Mouse (Mus musculus): Measurements from ENCODE around the gene Thsd4. TPM values are rescaled to one million over a fixed set of nuclear protein-coding genes. Genes with fewer than 3 reads are reported as not detected.
A peak's percentile ranks its signal among the peaks of the same experiment; 100 is the strongest.

Gene Thsd4
- total RNA-seq, 2 experiments from 2014 or later, result 4.3 to 5.6 TPM

DNA sequence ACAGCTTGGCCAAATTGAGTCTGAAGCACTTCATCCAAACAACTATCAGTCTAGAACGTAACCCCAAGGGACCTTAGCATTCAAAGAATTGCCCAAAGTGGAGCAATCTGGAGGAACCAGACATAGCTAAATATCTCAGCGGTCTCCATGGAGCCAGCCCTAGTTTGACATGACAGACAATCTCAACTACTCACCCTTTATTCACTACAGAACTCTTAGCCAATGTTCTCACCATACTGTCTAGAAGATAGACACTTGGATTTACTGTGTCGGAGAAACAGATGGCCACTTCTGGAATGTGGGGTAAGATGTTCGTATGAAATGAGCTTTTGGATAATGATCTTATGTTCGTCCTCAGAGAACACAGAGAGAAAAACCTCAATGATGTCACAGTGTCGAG lies 415.2 kb downstream of the Thsd4 start:
- no peak for DNase-seq (ENCODE audit: low spot score in 2 of 2)

GRCm38 (mm10) chr9:60106106-60106505 lies 415.7 kb downstream of the Thsd4 start:
- no peak for DNase-seq (ENCODE audit: low spot score in 2 of 2)

- no peak for DNase-seq (ENCODE audit: low spot score in 2 of 2)
Measured at GRCm38 (mm10) chr9:60094211-60094610, 427.6 kb downstream of the Thsd4 start.

DNA sequence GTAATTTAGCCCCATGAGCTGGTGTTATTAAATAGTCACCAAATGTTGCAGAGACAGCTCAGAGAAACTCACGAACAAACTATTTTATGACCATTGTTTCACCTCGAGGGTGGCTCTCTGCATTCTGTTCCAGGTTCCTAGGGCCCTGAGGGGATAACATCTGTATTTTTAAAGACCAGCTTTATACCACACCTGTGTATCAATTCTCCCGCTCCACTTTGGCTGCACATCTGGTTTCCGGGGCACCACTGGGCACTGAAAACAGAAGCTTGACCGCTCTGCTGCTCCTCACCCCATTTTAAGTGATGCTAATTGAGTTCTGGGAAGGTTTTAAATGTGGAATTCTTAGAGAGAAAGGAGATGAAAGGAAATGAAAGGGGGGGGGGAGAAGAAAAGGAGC lies 429.4 kb downstream of the Thsd4 start:
- no peak for DNase-seq (ENCODE audit: low spot score in 2 of 2)

GRCm38 (mm10) chr9:60089441-60089840 lies 432.4 kb downstream of the Thsd4 start:
- DNase-seq (ENCODE audit: low spot score in 2 of 2), result no peak

DNA sequence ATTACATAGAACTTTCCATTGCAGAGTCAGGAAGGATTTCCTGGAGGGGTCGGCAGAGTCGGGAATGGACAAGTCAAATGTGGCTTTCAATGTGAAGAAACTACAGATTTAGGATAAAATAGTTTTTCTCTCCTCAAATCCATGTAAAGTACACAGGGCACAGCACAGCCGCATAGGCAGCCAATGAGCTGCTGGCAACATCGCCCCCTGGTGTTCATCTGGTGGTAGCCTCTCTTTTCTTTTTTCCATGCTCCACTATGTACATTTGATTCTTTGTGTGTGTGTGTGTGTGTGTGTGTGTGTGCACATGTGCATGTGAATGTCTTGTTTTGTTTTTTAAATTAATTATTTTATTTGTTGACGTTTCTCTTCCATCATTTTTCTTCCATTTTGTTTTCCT lies 433.7 kb downstream of the Thsd4 start:
- DNase-seq (ENCODE audit: low spot score in 2 of 2), result peak; percentile 22 to 45

- DNase-seq (ENCODE audit: low spot score in 2 of 2), result no peak
Measured at GRCm38 (mm10) chr9:60082107-60082581, 439.7 kb downstream of the Thsd4 start.

DNA sequence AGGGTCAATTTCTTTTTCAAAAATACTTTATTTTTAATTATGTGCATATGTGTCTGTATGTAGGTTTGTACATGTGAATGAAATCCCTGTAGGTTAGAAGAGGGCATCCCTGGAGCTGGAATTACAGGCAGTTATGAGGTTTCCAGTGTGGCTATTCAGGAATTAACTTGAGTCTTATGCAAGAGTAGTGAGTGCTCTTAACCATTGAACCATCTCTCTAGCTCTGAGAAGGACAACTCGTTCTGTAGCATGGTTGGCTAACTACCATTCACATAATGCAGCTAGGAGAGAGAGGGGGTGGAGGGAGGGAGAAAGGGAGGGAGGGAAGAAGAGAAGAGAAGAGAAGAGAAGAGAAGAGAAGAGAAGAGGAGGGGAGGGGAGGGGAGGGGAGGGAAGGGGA lies 444.1 kb downstream of the Thsd4 start:
- no peak for DNase-seq (ENCODE audit: low spot score in 2 of 2)

DNA sequence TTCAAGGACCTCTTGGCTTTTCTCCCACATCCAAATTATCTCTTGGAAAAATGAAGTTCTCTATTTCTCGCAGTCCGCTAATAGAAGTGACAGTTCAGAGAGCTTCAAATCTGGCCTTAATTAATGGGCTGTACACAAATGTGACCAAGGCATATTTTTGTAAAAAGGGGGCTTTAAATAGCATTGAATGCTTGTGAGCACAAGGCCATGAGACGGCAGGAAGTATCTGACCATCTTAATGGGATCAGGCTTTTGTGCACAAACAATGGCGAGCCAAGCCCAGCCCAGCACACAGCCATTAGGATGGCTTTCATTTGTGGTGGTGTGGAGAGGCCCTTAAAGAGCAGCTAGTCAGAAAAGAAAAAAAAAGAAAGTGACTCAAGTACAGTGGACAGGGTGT lies 445.4 kb downstream of the Thsd4 start:
- DNase-seq (ENCODE audit: low spot score in 2 of 2), result no peak

GRCm38 (mm10) chr9:60071620-60072263 lies 450.1 kb downstream of the Thsd4 start:
- no peak for DNase-seq (ENCODE audit: low spot score in 2 of 2)

- no peak for DNase-seq (ENCODE audit: low spot score in 2 of 2)
Measured at GRCm38 (mm10) chr9:60067241-60067640, 454.6 kb downstream of the Thsd4 start.

- no peak for DNase-seq (ENCODE audit: low spot score in 2 of 2)
Measured at GRCm38 (mm10) chr9:60065184-60065583, 456.7 kb downstream of the Thsd4 start.

GRCm38 (mm10) chr9:60063191-60063720 lies 458.6 kb downstream of the Thsd4 start:
- no peak for DNase-seq (ENCODE audit: low spot score in 2 of 2)

DNA sequence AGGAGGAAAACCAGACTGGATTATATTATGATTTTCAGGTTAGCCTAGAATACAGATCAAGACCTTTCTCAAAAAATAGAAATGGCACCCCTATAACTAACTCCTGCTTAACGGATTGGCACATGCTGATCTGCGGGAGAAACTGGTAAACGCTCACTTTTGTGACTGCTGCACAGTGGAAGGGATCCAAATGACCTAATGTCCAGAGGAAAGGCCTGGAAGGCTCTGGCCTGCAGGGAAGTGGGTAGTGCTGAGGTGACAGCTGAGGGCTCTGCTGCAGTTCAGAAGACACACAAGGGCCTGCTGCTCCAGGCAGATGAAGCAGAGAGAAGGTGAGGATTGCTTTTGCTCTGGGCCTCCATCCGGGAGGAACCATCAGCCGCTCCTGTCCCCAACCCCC lies 465.7 kb downstream of the Thsd4 start:
- DNase-seq (ENCODE audit: low spot score in 2 of 2), result no peak

DNA sequence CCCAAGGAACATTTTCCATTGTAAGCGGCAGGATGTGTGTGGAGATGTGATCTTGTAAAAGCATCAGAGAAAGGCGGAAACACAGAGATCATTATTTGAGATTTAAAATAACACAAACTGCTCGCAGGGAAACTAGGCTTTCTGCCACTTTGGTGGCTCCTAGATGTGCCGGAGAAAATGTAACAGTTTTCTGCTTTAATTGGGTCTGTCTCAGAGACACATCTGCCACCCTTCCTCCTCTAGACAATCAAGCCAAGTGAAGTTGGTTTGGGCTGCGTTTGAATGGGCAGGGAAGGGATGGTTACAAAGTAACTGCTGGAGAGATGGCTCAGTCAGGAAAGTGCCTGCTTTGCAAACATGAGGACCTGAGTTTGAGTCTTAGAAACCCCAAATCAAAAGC lies 466.9 kb downstream of the Thsd4 start:
- peak; percentile 11 to 44 for DNase-seq (ENCODE audit: low spot score in 2 of 2)

- no peak for DNase-seq (ENCODE audit: low spot score in 2 of 2)
Measured at GRCm38 (mm10) chr9:60053117-60053516, 468.7 kb downstream of the Thsd4 start.

DNA sequence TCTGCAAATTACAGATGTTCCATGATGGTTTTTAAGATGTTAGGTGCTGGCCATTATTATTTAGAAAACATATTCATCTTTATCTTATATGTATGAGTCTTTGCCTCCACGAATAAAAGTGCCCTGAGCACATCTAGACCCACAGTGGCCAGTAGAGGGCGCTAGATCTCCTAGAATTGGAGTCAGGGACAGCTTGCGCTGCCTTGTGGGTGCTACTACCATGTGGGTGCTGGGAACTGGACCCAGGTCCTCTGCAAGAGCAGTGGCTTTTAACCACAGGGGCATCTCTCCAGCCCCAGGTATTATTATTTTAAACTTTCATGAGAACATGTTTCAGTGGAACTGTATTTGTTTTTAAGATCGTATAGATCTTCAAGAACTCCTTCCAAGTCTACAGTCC lies 469.4 kb downstream of the Thsd4 start:
- DNase-seq (ENCODE audit: low spot score in 2 of 2), result no peak

- DNase-seq (ENCODE audit: low spot score in 2 of 2), result no peak
Measured at GRCm38 (mm10) chr9:60043175-60043574, 478.7 kb downstream of the Thsd4 start.

DNA sequence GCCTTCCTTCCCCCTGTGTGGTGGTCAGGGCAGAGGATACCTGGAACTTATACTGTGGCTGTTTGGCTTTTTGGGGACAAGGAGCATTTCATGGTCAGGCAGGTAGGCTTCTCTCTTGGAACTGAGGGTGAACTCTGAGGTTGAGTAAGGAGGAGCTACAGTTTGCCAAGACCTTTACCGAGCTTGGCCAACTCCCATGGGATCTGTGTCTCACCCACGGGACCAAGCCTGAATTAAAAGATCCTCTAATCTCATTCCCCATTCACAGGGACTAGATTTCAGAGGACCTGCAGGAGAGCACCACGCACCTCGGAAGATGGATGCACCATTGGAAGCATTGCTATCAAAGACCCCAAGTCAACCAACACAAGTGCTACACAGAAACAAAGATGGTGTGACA lies 487.0 kb downstream of the Thsd4 start:
- DNase-seq (ENCODE audit: low spot score in 2 of 2), result no peak

DNA sequence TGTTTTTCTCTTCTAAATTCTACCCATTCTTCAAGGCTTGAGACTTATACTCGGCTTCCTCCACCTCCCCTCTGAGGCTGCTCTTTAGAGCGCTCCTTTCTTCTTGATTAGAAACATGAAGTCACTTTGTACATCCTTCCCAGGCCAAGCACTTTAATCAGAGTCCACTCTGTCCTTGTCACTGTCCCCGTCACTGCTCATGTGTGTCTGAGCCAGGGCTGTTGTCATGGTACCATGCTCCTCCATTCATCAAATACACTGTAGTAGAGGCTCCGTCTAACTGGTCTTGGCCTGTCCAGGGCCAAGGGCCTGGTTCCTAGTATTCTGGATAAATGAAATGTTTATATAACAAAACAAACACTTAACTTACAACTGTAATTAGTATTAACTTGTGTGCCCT lies 494.6 kb downstream of the Thsd4 start:
- no peak for DNase-seq (ENCODE audit: low spot score in 2 of 2)

GRCm38 (mm10) chr9:60026795-60027194 lies 495.1 kb downstream of the Thsd4 start:
- no peak for DNase-seq (ENCODE audit: low spot score in 2 of 2)

DNA sequence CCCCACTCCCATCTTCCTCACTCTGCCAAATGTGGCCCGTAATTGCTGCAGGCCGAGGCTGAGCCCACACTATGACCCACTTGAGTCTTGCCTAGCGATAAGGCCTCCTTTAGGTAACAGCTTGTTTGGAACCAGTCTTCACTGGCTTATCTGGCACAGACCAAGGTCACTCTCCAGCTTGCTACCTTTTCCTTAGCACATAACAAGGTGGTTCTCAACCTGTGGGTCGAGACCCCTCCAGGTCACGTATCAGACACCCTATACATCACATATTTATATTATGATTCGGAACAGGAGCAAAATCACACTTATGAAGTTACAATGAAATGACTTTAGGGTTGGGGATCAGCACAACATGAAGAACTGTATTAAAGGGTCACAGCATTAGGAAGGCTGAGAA lies 495.9 kb downstream of the Thsd4 start:
- DNase-seq (ENCODE audit: low spot score in 2 of 2), result no peak

GRCm38 (mm10) chr9:60024971-60025370 lies 496.9 kb downstream of the Thsd4 start:
- no peak for DNase-seq (ENCODE audit: low spot score in 2 of 2)
